Mouse (Mus musculus) C3H10T1/2 (cell line): ENCODE data around the gene Pym1. TPM values are rescaled to one million over a fixed set of nuclear protein-coding genes. Genes with fewer than 3 reads are reported as not detected.

Experiments
- polyA plus RNA-seq, 2 experiments: library from polyadenylated mRNA; unstranded; fragments of >200 nt; fragmentation: generic; extraction: Trizol; gene quantifications; one replicate each; pipeline ENCODE4 v1.2.1; 2012; ENCODE audit warnings: missing spikeins in 2 of 2

Gene Pym1
- polyA plus RNA-seq = 10 to 100 TPM; 34.2 to 39.0 TPM

DNA sequence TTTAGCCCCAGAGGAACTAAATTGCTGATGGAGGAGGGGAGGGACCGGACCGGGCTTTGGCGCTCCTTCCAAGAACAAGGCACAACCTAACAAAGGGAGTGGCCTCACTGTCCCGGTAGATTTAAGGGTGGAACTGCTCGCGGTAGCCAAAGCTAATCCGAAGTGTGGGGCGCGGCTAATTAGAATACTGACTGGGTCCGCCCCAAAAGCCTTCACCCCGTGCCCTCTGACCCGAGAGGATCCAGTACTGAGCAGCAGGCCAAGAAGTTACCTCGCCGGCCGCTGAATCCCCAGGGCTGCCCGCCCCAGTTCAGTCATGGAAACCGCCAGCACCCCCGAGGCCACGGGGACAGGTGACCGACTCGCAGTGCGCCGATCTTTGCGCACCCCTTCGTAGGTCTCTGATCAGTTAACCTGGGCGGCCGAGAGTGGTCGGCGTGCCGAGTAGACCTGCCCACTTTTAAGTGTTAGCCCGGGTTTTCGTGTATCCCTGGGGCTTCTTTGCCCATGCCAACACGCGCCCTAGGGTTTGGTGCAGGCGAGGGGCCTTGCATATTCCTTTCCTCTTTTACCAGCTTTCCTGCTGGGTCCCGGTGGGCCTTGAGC, at the start of gene Pym1:
Pym1 (plus strand) TSS at position 244 of the 606 bp plus-strand sequence.

DNA sequence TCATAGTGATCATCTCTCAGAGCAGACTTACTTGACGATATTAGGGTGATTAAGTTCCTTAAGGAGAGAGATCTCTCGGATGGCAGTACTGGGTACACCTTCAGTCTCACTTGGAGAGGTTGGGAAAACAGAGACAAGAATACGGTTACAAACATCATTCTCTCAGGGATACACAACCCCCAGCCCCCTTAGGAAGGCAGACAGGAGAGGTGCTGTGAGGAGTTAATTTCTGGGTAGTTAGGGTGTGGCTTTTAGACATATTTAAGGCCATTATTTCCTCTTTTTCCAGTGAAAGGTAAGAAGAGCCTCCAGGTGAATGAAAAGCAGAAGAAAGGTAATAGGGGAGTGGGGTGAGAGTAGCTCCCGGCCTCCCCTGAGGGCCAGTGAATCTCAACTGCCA, 43.8 kb upstream of the Pym1 start, which contains the start of gene Pmel:
Pmel (plus strand) TSS at position 301 of the 400 bp plus-strand sequence.

GRCm38 (mm10) chr10:128704491-128705316, 43.0 kb upstream of the Pym1 start, which contains the start of gene Cdk2:
Gene Cdk2, minus strand, starts transcription at chr10:128705031.

DNA sequence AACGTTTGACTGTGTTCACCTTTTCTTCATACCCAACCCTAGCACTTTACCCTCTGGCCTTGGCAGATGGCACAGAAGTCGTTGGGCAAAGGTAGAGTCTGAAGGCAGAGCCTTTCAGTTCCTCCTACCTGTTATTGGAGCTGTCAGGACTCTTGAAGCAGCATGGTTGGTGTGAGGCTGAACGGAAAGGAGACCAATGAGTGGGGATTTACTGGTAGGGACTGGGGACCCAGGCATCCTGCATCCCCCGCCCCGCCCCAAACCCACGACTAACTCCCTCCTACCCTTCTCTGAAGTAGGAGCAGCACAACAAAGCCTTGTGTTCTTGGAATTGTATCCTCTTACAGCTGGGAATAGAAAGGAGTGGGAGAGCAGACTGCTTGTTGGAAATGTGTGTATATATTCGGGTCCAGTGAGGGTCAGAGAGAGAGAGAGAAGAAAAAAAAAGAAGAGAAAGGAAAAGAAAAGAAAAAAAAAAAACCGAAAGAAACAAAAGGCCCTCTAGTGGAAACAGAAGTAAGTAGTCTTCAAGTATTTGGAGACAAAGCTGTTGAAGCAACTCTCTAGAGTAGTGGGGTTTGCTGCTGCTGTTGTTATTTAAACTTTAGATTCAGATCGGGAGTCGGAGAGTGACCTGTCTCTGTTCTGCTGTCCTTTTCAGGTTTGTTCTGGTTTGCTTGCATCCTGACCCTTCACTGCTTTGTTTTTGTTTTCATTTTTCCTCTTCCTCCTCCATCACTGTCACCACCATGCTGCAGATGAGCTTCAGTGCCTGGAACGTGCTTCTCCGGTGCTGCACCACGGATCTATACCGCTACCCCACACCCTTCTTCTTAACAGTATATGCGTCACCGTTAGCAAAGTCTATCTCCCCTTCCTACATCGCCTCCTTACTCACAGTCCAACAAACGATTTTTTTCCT, 2.7 kb upstream of the Pym1 start, which contains the start of gene Dgka:
Dgka (minus strand) TSS at position 176 of the 922 bp plus-strand sequence.

DNA sequence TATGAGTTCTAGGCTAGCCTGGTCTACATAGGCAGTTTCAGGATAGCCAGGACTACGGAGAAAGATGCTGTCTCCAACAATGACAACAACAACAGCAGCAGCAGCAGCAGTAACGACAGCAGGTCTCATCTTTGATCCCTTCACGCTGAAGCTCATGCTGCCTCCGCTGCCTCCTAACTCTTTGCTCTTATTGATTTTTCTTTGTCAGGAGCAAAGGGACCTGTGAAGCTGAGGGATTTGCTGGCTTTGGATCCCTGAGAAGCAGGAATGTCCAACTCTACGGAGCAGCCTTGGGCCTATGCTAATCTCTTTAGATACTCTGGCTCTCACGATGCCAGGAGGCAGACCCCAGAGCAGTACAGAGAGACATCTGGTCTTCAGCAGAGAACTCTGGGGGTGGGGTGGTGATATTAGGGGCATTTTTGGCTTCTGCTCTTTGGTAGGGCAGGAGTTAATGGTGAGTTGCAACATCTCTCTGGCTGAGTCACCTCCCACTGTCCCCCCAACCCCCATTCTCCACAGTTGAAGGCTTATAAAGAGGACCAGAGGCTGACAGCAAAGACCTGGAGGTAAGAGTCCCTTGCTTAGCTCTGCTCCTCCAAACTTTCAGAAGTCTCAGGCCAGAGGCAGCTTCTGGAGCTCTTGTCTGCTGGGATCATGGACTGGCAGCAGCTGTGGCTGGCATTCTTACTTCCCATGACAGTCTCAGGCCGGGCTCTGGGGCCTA, 42.9 kb downstream of the Pym1 start, which contains the start of gene Mmp19:
Mmp19 (plus strand) TSS at position 513 of the 727 bp plus-strand sequence.

DNA sequence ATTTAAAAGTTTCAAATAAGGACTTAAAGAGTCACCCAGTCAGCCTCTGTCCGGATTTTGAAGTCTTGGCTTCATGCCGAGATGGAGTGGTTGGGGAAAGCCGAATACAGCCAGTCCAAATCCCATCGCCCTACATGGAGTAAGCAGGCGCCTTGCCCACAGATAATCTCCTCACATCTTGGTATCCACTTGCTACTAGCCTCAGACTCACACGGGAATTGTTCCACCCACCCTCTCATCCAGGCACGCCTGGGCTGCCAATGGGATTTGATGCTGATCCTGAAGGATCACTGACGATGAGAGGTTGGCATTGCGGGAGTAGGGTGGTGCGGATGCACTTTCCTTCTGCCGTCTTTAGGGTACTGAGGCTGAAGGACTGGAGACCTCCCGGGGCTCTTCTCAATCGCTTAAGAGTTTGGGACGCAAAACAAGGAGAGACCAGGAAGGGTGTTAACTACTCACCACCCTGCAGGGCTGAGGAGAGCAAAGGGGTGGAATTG, 56.1 kb downstream of the Pym1 start, which contains the start of gene Dnajc14:
Dnajc14 (plus strand) TSS at position 292 of the 500 bp plus-strand sequence.

GRCm38 (mm10) chr10:128804271-128805091, 56.8 kb downstream of the Pym1 start, which contains the start of gene Tmem198b:
Gene Tmem198b, minus strand, starts transcription at chr10:128804370.

Other genes with a start within 250 kb of the Pym1 start
- 10 to 100 TPM in 1 of 2 experiments, 1 to 10 TPM in 1; 8.1 to 11.2 TPM for gene Myl6b, start 249.2 kb upstream of the Pym1 start, polyA plus RNA-seq
- 10 to 100 TPM; 15.5 to 43.1 TPM for gene Esyt1, start 222.0 kb upstream of the Pym1 start, polyA plus RNA-seq
- gene Zc3h10, start 200.1 kb upstream of the Pym1 start, polyA plus RNA-seq = 10 to 100 TPM in 1 of 2 experiments, 1 to 10 TPM in 1; 8.7 to 13.7 TPM
- gene Rpl41, start 198.6 kb upstream of the Pym1 start, polyA plus RNA-seq = over 10,000 TPM; 19,565 to 33,335 TPM
- 100 to 1,000 TPM in 1 of 2 experiments, 10 to 100 TPM in 1; 89.5 to 139 TPM for gene Pa2g4, start 181.9 kb upstream of the Pym1 start, polyA plus RNA-seq
- under 1 TPM; 0.20 to 0.24 TPM for gene Erbb3, start 158.2 kb upstream of the Pym1 start, polyA plus RNA-seq
- gene Rps26, start 121.1 kb upstream of the Pym1 start, polyA plus RNA-seq = 1,000 to 10,000 TPM; 3,269 to 4,877 TPM
- under 1 TPM in 1 of 2 experiments, not detected in 1; 0.07 TPM for gene Ikzf4, start 101.9 kb upstream of the Pym1 start, polyA plus RNA-seq
- 10 to 100 TPM in 1 of 2 experiments, 1 to 10 TPM in 1; 6.0 to 11.3 TPM for gene Suox, start 73.8 kb upstream of the Pym1 start, polyA plus RNA-seq
- gene Rab5b, start 51.6 kb upstream of the Pym1 start, polyA plus RNA-seq = 10 to 100 TPM; 12.3 to 76.2 TPM
- under 1 TPM; 0.05 to 0.66 TPM for gene Pmel, start 43.7 kb upstream of the Pym1 start, polyA plus RNA-seq
- gene Cdk2, start 42.9 kb upstream of the Pym1 start, polyA plus RNA-seq = 10 to 100 TPM in 1 of 2 experiments, 1 to 10 TPM in 1; 6.3 to 18.0 TPM
- 1 to 10 TPM in 1 of 2 experiments, under 1 TPM in 1; 0.73 to 8.6 TPM for gene Dgka, start 3.0 kb upstream of the Pym1 start, polyA plus RNA-seq
- gene Mmp19, start 43.0 kb downstream of the Pym1 start, polyA plus RNA-seq = 10 to 100 TPM in 1 of 2 experiments, under 1 TPM in 1; 0.77 to 12.4 TPM
- gene Dnajc14, start 56.2 kb downstream of the Pym1 start, polyA plus RNA-seq = 10 to 100 TPM; 10.1 to 48.8 TPM
- gene Tmem198b, start 56.5 kb downstream of the Pym1 start, polyA plus RNA-seq = 10 to 100 TPM; 14.8 to 25.5 TPM
- gene Sarnp, start 69.4 kb downstream of the Pym1 start, polyA plus RNA-seq = 10 to 100 TPM in 1 of 2 experiments, 1 to 10 TPM in 1; 4.9 to 44.4 TPM
- 10 to 100 TPM; 27.5 to 30.0 TPM for gene Ormdl2, start 73.8 kb downstream of the Pym1 start, polyA plus RNA-seq
- gene Gdf11, start 143.8 kb downstream of the Pym1 start, polyA plus RNA-seq = 10 to 100 TPM in 1 of 2 experiments, 1 to 10 TPM in 1; 4.7 to 18.4 TPM
- 1,000 to 10,000 TPM; 1,350 to 2,032 TPM for gene Cd63, start 153.1 kb downstream of the Pym1 start, polyA plus RNA-seq
- 10 to 100 TPM in 1 of 2 experiments, 1 to 10 TPM in 1; 6.5 to 25.9 TPM for gene Rdh5, start 175.0 kb downstream of the Pym1 start, polyA plus RNA-seq
- 100 to 1,000 TPM; 303 to 605 TPM for gene Bloc1s1, start 176.1 kb downstream of the Pym1 start, polyA plus RNA-seq
- gene Itga7, start 185.9 kb downstream of the Pym1 start, polyA plus RNA-seq = 1 to 10 TPM; 1.4 to 1.7 TPM
- under 1 TPM in 1 of 2 experiments, not detected in 1; 0.59 TPM for gene Mettl7b, start 213.1 kb downstream of the Pym1 start, polyA plus RNA-seq
- not detected for gene Olfr9, start 241.5 kb downstream of the Pym1 start, polyA plus RNA-seq